Mouse (Mus musculus): ENCODE results near the gene Otub2.

DNA sequence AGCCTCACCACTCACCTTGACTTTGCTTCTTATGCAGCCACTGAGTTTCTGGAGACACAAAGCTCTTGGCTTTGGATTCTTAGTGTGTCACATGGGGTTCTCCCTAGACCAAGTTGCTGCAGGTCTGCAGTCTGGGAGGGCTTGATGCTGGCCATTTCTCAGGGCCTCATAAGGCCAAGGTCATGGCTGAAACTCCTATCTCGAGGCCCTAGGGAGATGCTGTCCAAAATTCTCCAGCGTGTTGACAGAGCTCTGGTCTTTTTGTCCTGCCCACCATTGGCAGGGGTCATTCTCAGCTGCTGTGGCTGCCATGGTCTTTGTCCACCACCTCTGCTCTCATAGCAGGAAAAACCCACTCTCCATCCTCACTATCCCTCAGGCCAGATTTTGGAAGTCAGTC, 21.3 kb upstream of the Otub2 start:
- TF ChIP-seq CTCF (IDR thresholded peaks at IDR 0.05; ENCODE audit: borderline replicate concordance, control insufficient read depth, extremely low read depth, insufficient read depth, low read length, poor library complexity) (no peak), POLR2A (IDR thresholded peaks at IDR 0.05; ENCODE audit: control insufficient read depth, extremely low read depth, insufficient read depth, low read length, poor library complexity) (no peak)
